Mouse (Mus musculus) neural tube, embryonic 14.5 days (tissue): ENCODE data around the gene Deup1. TPM values are rescaled to one million over a fixed set of nuclear protein-coding genes. Genes with fewer than 3 reads are reported as not detected.
"Not testable (repeated sequence)": the region's sequence is repeated elsewhere in the genome, so short reads cannot be mapped to it uniquely, and the experiment has no call there.

Experiments
- ATAC-seq: fragments of 200-750 bp; cut with Nextera tagmentation; 2 replicates; pipeline ENCODE4 v1.8.0; 2017; ENCODE audit warnings: low read depth, mild to moderate bottlenecking, moderate TSS enrichment, moderate library complexity
- H3K27ac ChIP-seq: fragments of 300-500 bp; sonication (generic); 2 replicates; pipeline ENCODE4 v1.5.1; 2014; ENCODE audit warnings: low read depth, mild to moderate bottlenecking, control low read depth, low read length, moderate library complexity, mixed read lengths
- H3K27me3 ChIP-seq: fragments of 300-500 bp; sonication (generic); 2 replicates; pipeline ENCODE4 v1.6.1; 2014; ENCODE audit warnings: low read length; ENCODE audit not compliant: control insufficient read depth, insufficient read depth
- H3K36me3 ChIP-seq: fragments of 300-500 bp; sonication (generic); 2 replicates; pipeline ENCODE4 v1.6.1; 2014; ENCODE audit warnings: low read length, mixed read lengths; ENCODE audit not compliant: control insufficient read depth, insufficient read depth
- H3K4me1 ChIP-seq: fragments of 300-500 bp; sonication (generic); 2 replicates; pipeline ENCODE4 v1.6.1; 2014; ENCODE audit warnings: low read length; ENCODE audit not compliant: control insufficient read depth, insufficient read depth
- H3K4me2 ChIP-seq: fragments of 300-500 bp; sonication (generic); 2 replicates; pipeline ENCODE4 v1.6.1; 2014; ENCODE audit warnings: mild to moderate bottlenecking, low read depth, low read length, control low read depth
- H3K4me3 ChIP-seq: fragments of 300-500 bp; sonication (generic); 2 replicates; pipeline ENCODE4 v1.5.1; 2014; ENCODE audit warnings: low read depth, low read length, control low read depth, mixed read lengths
- H3K9ac ChIP-seq: fragments of 300-500 bp; sonication (generic); replicated peaks from 2 replicates; pipeline ENCODE4 v1.6.1; 2014; ENCODE audit warnings: low read depth, mild to moderate bottlenecking, control low read depth, low read length, mixed read lengths
- H3K9me3 ChIP-seq: fragments of 300-500 bp; sonication (generic); 2 replicates; pipeline ENCODE4 v1.6.1; 2016; ENCODE audit warnings: low read length; ENCODE audit not compliant: control insufficient read depth
- WGBS: fragments of 180-500 bp; shearing (Covaris S2); extraction: QIAGEN DNeasy Blood & Tissue Kit; methylation state at CpG from one replicate; pipeline ENCODE4 v1.1.7; 2014; 5-methylcytosine and 5-hydroxymethylcytosine counted together
- polyA plus RNA-seq: library from polyadenylated mRNA; unstranded; fragments of >200 nt; fragmentation: Nextera tagmentation; extraction: Ambion mirVana; gene quantifications from 2 replicates; pipeline ENCODE4 v1.2.1, GENCODE M21; 2014

The Deup1 gene
- polyA plus RNA-seq, 1 experiment from 2014 or later = 0.50 TPM

- 95% methylated on average over 9 of the region's 9 CpGs for WGBS
- Histone ChIP-seq H3K27me3 (no peaks in the 10 kb centered on the region), H3K4me1 (no peaks in the 10 kb centered on the region), H3K9me3 (no peaks in the 10 kb centered on the region), H3K27ac (no peak overlapping the region), H3K4me3 (no peak overlapping the region), H3K36me3 (no peaks in the 10 kb centered on the region), H3K9ac (no peak overlapping the region), H3K4me2 (no peak overlapping the region)
- no peak for ATAC-seq
These were observed 48.8 kb downstream of the Deup1 start for GRCm38 (mm10) chr9:15578946-15579345.

GRCm38 (mm10) chr9:15578427-15578826 lies 49.3 kb downstream of the Deup1 start:
- H3K36me3 ChIP-seq = no peaks in the 10 kb centered on the region
- H3K9me3 ChIP-seq = no peaks in the 10 kb centered on the region
- H3K9ac ChIP-seq = no peak overlapping the region
- 82% methylated on average over 1 of the region's 1 CpGs for WGBS
- no peak for ATAC-seq
- H3K27ac ChIP-seq = no peak overlapping the region
- H3K4me3 ChIP-seq = no peak overlapping the region
- H3K4me1 ChIP-seq = no peaks in the 10 kb centered on the region
- H3K27me3 ChIP-seq = no peaks in the 10 kb centered on the region
- no peak overlapping the region for H3K4me2 ChIP-seq

- no peak overlapping the region for H3K4me3 ChIP-seq
- 69% methylated on average over 13 of the region's 13 CpGs for WGBS
These were observed 52.8 kb downstream of the Deup1 start for GRCm38 (mm10) chr9:15574750-15575454.

GRCm38 (mm10) chr9:15562353-15562752 lies 65.4 kb downstream of the Deup1 start:
- Histone ChIP-seq H3K4me1 (no peaks in the 10 kb centered on the region), H3K4me2 (no peak overlapping the region), H3K9me3 (no peaks in the 10 kb centered on the region), H3K9ac (no peak overlapping the region), H3K36me3 (no peaks in the 10 kb centered on the region), H3K4me3 (no peak overlapping the region), H3K27ac (no peak overlapping the region), H3K27me3 (no peaks in the 10 kb centered on the region)
- 89% methylated on average over 7 of the region's 7 CpGs for WGBS
- no peak for ATAC-seq

More at GRCm38 (mm10) chr9:15574750-15575454, 52.8 kb downstream of the Deup1 start:
- Histone ChIP-seq H3K27me3 (no peaks in the 10 kb centered on the region), H3K27ac (no peak overlapping the region), H3K36me3 (no peaks in the 10 kb centered on the region), H3K4me1 (no peaks in the 10 kb centered on the region), H3K9ac (no peak overlapping the region), H3K9me3 (no peaks in the 10 kb centered on the region), H3K4me2 (no peak overlapping the region)
- ATAC-seq = no peak

GRCm38 (mm10) chr9:15560451-15560850 lies 67.3 kb downstream of the Deup1 start:
- no peak overlapping the region for H3K9ac ChIP-seq
- no peaks in the 10 kb centered on the region for H3K27me3 ChIP-seq
- WGBS = 76% methylated on average over 3 of the region's 3 CpGs
- H3K36me3 ChIP-seq = no peaks in the 10 kb centered on the region
- H3K27ac ChIP-seq = no peak overlapping the region
- no peaks in the 10 kb centered on the region for H3K9me3 ChIP-seq
- no peaks in the 10 kb centered on the region for H3K4me1 ChIP-seq
- no peak overlapping the region for H3K4me2 ChIP-seq
- no peak for ATAC-seq
- no peak overlapping the region for H3K4me3 ChIP-seq

GRCm38 (mm10) chr9:15553322-15553721 lies 74.4 kb downstream of the Deup1 start:
- no peak overlapping the region for H3K27ac ChIP-seq
- no peaks in the 10 kb centered on the region for H3K36me3 ChIP-seq
- H3K9me3 ChIP-seq = no peaks in the 10 kb centered on the region
- H3K27me3 ChIP-seq = no peaks in the 10 kb centered on the region
- 71% methylated on average over 8 of the region's 8 CpGs for WGBS
- ATAC-seq = no peak
- no peak overlapping the region for H3K4me3 ChIP-seq
- no peak overlapping the region for H3K4me2 ChIP-seq
- no peaks in the 10 kb centered on the region for H3K4me1 ChIP-seq
- no peak overlapping the region for H3K9ac ChIP-seq

- Histone ChIP-seq H3K9ac (no peak overlapping the region), H3K4me1 (no peaks in the 10 kb centered on the region), H3K27me3 (no peaks in the 10 kb centered on the region), H3K27ac (no peak overlapping the region), H3K36me3 (no peaks in the 10 kb centered on the region), H3K4me2 (no peak overlapping the region), H3K9me3 (no peaks in the 10 kb centered on the region), H3K4me3 (no peak overlapping the region)
- no peak; the same call in 1 of the 2 replicates for ATAC-seq
- 82% methylated on average over 15 of the region's 15 CpGs for WGBS
These were observed 75.5 kb downstream of the Deup1 start for GRCm38 (mm10) chr9:15551933-15552851.

- WGBS = 96% methylated on average over 6 of the region's 6 CpGs
- H3K4me3 ChIP-seq, H3K4me1 ChIP-seq, H3K9me3 ChIP-seq, H3K27ac ChIP-seq, H3K4me2 ChIP-seq, H3K9ac ChIP-seq, ATAC-seq, H3K27me3 ChIP-seq, H3K36me3 ChIP-seq: not testable (repeated sequence)
These were observed 76.7 kb downstream of the Deup1 start for GRCm38 (mm10) chr9:15551073-15551472.

GRCm38 (mm10) chr9:15550461-15550961 lies 77.2 kb downstream of the Deup1 start:
- 90% methylated on average over 4 of the region's 4 CpGs for WGBS
- Histone ChIP-seq H3K36me3 (no peaks in the 10 kb centered on the region), H3K9me3 (no peaks in the 10 kb centered on the region), H3K27me3 (no peaks in the 10 kb centered on the region), H3K27ac (no peak overlapping the region), H3K9ac (no peak overlapping the region), H3K4me1 (no peaks in the 10 kb centered on the region), H3K4me3 (no peak overlapping the region), H3K4me2 (no peak overlapping the region)
- ATAC-seq = no peak
